11 mouse cellular contexts compared by ENCODE assay signal in the genomic region with DNA sequence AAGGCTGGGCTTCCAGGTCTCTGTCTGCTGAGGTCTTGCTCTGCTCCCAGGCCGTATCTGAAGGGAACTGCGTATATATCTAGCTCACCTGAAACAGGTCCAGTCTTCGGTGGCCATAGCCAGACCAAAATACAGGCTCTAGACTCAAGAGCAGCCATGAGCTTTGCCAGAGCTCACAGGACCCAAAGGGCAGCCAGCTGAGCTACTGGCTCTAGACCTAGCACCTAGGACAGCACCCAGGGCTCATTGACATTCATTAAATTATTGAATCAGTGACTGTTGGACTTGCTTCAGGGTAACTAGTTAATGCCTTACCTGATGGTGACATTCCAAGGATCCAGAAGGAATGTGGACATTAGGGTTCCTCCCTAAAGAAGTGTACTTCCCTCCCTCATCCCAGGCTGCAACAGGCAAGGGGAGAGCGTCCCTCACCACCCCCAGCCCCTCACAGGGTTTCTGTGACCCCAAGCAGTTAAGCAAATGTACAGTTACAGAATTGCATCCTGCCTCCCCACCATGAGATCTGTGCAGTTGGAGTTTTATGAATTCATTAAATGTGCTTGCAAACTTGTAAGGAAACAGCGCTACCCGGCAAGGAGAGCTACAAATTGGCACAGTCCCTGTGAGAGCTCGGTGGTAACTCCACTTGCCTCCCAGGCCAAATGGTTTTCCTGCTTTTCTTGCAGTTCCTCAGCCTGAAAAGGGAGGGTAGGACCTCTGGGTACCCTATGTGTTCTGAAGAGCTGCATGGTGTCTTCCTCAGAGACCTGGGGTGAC. TPM values are rescaled to one million over a fixed set of nuclear protein-coding genes. Genes with fewer than 3 reads are reported as not detected.
A peak's percentile ranks its signal among the peaks of the same experiment; 100 is the strongest.
DNase-seq lines count a peak whose midpoint lies in the region; ATAC-seq and TF ChIP-seq lines count a peak whose summit lies in the region.
"Had no signal": no experiment of that assay in that cellular context is flagged by ENCODE, and none has a peak within 500 bp of the region (broad histone marks: within the 10 kb centered on the region; RNA-seq: fewer than 3 reads in every experiment).

No protein-coding gene starts in this region.

- H3K27me3 ChIP-seq in lung, embryonic 14.5 days (ENCODE audit: insufficient read depth, low read length), result no peaks in the 10 kb centered on the region
- H3K27me3 ChIP-seq in hindbrain, embryonic 16.5 days (replicated peaks; ENCODE audit: control insufficient read depth, insufficient read depth, low read length), result no peaks in the 10 kb centered on the region
- H3K27me3 ChIP-seq in limb, embryonic 11.5 days (ENCODE audit: control insufficient read depth, insufficient read depth, low read length), result no peaks in the 10 kb centered on the region

- H3K4me2 ChIP-seq in lung, embryonic 14.5 days, result no peak overlapping the region
- no peak overlapping the region for H3K4me2 ChIP-seq in hindbrain, embryonic 16.5 days (ENCODE audit: low read length)
- H3K4me2 ChIP-seq in limb, embryonic 11.5 days (ENCODE audit: low read depth, severe bottlenecking), result no peak overlapping the region

- no peaks in the 10 kb centered on the region for H3K9me3 ChIP-seq in lung, embryonic 14.5 days (ENCODE audit: low read depth, low read length)
- no peaks in the 10 kb centered on the region for H3K9me3 ChIP-seq in hindbrain, embryonic 16.5 days (ENCODE audit: control insufficient read depth, low read length)
- no peaks in the 10 kb centered on the region for H3K9me3 ChIP-seq in limb, embryonic 11.5 days (ENCODE audit: control insufficient read depth, low read length)

- peak; percentile 46 for DNase-seq in lung, embryonic 14.5 days
- no peak for DNase-seq in lung, postnatal 36 days
- DNase-seq in limb, embryonic 11.5 days (ENCODE audit: low spot score), result peak; percentile 59
- no peak for DNase-seq in layer of hippocampus, adult 11-12 months (ENCODE audit: low spot score)
- no peak for DNase-seq in gastrocnemius, postnatal 10 days
- DNase-seq in adrenal gland, adult 8-10 months, result no peak
- DNase-seq in heart, postnatal 4 days, result no peak
- DNase-seq: cerebellum, adult 11 months; heart, postnatal 10 days; right cerebral cortex, adult 18-20 months had no signal

- no peak overlapping the region for H3K4me3 ChIP-seq in lung, embryonic 14.5 days (ENCODE audit: low read depth, low read length)
- no peak overlapping the region for H3K4me3 ChIP-seq in hindbrain, embryonic 16.5 days (ENCODE audit: low read length)
- no peak overlapping the region for H3K4me3 ChIP-seq in limb, embryonic 11.5 days (ENCODE audit: low read depth, low read length)

- no peak for TF ChIP-seq CTCF in lung, embryonic 14.5 days (IDR thresholded peaks at IDR 0.05; ENCODE audit: low read depth)

- 63% methylated on average over 7 of the region's 7 CpGs for WGBS in lung, embryonic 14.5 days
- WGBS in hindbrain, embryonic 16.5 days, result 62% methylated on average over 7 of the region's 7 CpGs
- WGBS in limb, embryonic 11.5 days, result 54% methylated on average over 7 of the region's 7 CpGs

- H3K4me1 ChIP-seq in lung, embryonic 14.5 days (ENCODE audit: insufficient read depth), result no peaks in the 10 kb centered on the region; the same call in 1 of the 2 replicates
- H3K4me1 ChIP-seq in hindbrain, embryonic 16.5 days (ENCODE audit: control insufficient read depth, insufficient read depth, low read depth, low read length), result peaks cover 15% of the 10 kb centered on the region
- peaks cover 21% of the 10 kb centered on the region for H3K4me1 ChIP-seq in limb, embryonic 11.5 days (ENCODE audit: control insufficient read depth, insufficient read depth, low read length)

- no peak for ATAC-seq in lung, embryonic 14.5 days (ENCODE audit: insufficient read depth)
- no peak for ATAC-seq in hindbrain, embryonic 16.5 days
- ATAC-seq in limb, embryonic 11.5 days (ENCODE audit: insufficient number of reproducible peaks, low FRiP score, low TSS enrichment, low read depth), result no peak

- H3K36me3 ChIP-seq in lung, embryonic 14.5 days (ENCODE audit: insufficient read depth), result no peaks in the 10 kb centered on the region
- H3K36me3 ChIP-seq in hindbrain, embryonic 16.5 days (ENCODE audit: control insufficient read depth, insufficient read depth, low read length), result no peaks in the 10 kb centered on the region
- H3K36me3 ChIP-seq in limb, embryonic 11.5 days (ENCODE audit: control insufficient read depth, insufficient read depth, low read length), result no peaks in the 10 kb centered on the region

- H3K9ac ChIP-seq in lung, embryonic 14.5 days, result no peak overlapping the region
- H3K9ac ChIP-seq in hindbrain, embryonic 16.5 days (ENCODE audit: low read depth, low read length), result no peak overlapping the region
- no peak overlapping the region for H3K9ac ChIP-seq in limb, embryonic 11.5 days (ENCODE audit: low read length)

- no peak overlapping the region for H3K27ac ChIP-seq in lung, embryonic 14.5 days (ENCODE audit: low read depth)
- H3K27ac ChIP-seq in hindbrain, embryonic 16.5 days (ENCODE audit: low read depth, low read length), result peak overlapping the region; percentile 69
- H3K27ac ChIP-seq in limb, embryonic 11.5 days (replicated peaks; ENCODE audit: low read depth, low read length), result peak overlapping the region; percentile 53; the same call in 1 of the 2 replicates

RNA-seq across cellular contexts. Expression of a gene that starts 19.3 kb away (rescaled TPM):
- 66.9 and 69.3 TPM in 2 replicates for polyA plus RNA-seq in lung, embryonic 14.5 days (2014; fragmentation: Nextera tagmentation; extraction: Ambion mirVana)
- 185 and 201 TPM in 2 replicates for polyA plus RNA-seq in hindbrain, embryonic 16.5 days (2015; fragmentation: Nextera tagmentation; extraction: Ambion mirVana)
- polyA plus RNA-seq in limb, embryonic 11.5 days (2014; fragmentation: Nextera tagmentation; extraction: Ambion mirVana), result 61.8 and 66.9 TPM in 2 replicates
- 1 to 10 TPM; 5.3 to 5.7 TPM for total RNA-seq in gastrocnemius, postnatal 10 days (2021)
- total RNA-seq in adrenal gland, adult 8-10 months (2022), result 10 to 100 TPM; 30.0 to 51.0 (median 39.4) TPM
- total RNA-seq in heart, postnatal 4 days (2021), result 10 to 100 TPM; 18.8 to 19.8 TPM

RNA-seq across cellular contexts. Expression of a gene that starts 29.0 kb away (rescaled TPM):
- 14.6 and 14.9 TPM in 2 replicates for polyA plus RNA-seq in lung, embryonic 14.5 days (2014; fragmentation: Nextera tagmentation; extraction: Ambion mirVana)
- polyA plus RNA-seq in hindbrain, embryonic 16.5 days (2015; fragmentation: Nextera tagmentation; extraction: Ambion mirVana), result 12.9 and 15.0 TPM in 2 replicates
- 9.0 and 10.4 TPM in 2 replicates for polyA plus RNA-seq in limb, embryonic 11.5 days (2014; fragmentation: Nextera tagmentation; extraction: Ambion mirVana)
- total RNA-seq in gastrocnemius, postnatal 10 days (2021), result 1 to 10 TPM; 9.1 TPM
- 10 to 100 TPM in 3 of 4 experiments, 1 to 10 TPM in 1; 9.5 to 18.8 (median 14.4) TPM for total RNA-seq in adrenal gland, adult 8-10 months (2022)
- total RNA-seq in heart, postnatal 4 days (2021), result 10 to 100 TPM; 27.1 to 27.3 TPM

Comparison
In these comparisons a context has a peak if more than half of its experiments do, and no peak if none do; other contexts are left out.
1. DNase-seq: peak in lung, embryonic 14.5 days (single experiment) and limb, embryonic 11.5 days (single experiment); none in lung, postnatal 36 days (single experiment), layer of hippocampus, adult 11-12 months (single experiment), gastrocnemius, postnatal 10 days (single experiment), adrenal gland, adult 8-10 months (single experiment) and heart, postnatal 4 days (single experiment).